ENCODE assay signal across 8 mouse cellular contexts in the genomic region with DNA sequence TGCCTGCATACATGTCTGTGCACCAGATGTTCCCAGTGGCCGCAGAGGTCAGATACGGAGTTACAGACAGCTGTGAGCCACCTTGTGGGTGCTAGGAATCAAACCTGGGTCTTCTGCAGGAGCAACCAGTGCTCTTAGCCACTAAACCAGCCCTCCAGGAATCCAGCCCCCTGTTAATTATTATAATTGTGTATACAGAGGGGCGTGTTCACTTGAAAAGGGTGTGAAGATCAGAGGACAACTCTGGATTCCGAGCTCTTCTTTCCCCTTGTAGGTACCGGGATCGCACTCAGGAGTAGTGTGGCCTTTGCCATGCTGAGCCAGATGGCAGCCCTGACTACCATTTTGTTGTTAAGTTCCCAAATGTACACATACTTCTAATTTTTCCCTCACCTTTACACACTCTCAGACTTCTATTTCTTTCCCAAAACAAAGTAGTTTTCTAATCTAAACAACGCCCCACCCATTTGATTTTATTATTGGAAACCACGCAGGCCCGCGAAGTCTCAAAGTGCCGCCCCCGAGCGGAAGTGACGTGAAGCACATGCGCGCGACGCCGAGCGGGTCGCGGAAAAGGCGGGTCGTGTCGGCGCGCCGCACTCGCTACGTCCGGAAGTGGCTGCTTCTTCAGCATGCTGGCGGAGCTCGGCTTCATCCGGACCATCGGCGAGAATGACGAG. TPM values are rescaled to one million over a fixed set of nuclear protein-coding genes. Genes with fewer than 3 reads are reported as not detected.
DNase-seq lines count a peak whose midpoint lies in the region; ATAC-seq and TF ChIP-seq lines count a peak whose summit lies in the region.

A gene (plus strand): TSS at position 492 of the 680 bp plus-strand sequence.

- in situ Hi-C loops in Patski (cut with MboI; ENCODE audit: low pct_unique_long_range_greater_than_20kb) = no loop called here

- peak; percentile 71 for ATAC-seq in Patski
- ATAC-seq in hindbrain, embryonic 13.5 days (ENCODE audit: low FRiP score) = peak; percentile 90

- CTCF ChIA-PET in Patski (lab: Charles Lee) = interaction anchor here (0.8 kb wide), 2 partner anchors 9 kb away, joined by 3 read pairs; no protein-coding TSS in a partner anchor

- peaks cover 9% of the 10 kb centered on the region for H3K27me3 ChIP-seq in Patski
- H3K27me3 ChIP-seq in hindbrain, embryonic 13.5 days = 0 out of 2 replicates have a peak, but pooled peaks cover 4% of the 10 kb centered on the region

- WGBS in hindbrain, embryonic 13.5 days = 2% methylated on average over 37 of the region's 37 CpGs

- no peak for TF ChIP-seq CTCF in Patski (IDR thresholded peaks at IDR 0.05)

- H3K27ac ChIP-seq in hindbrain, embryonic 13.5 days = peak within 1 kb of the TSS; percentile 85

- peak within 1 kb of the TSS; percentile 93 for H3K4me3 ChIP-seq in hindbrain, embryonic 13.5 days

- POLR2A ChIA-PET in Patski (lab: Charles Lee) = no interaction called here

- peaks cover 18% of the 10 kb centered on the region for H3K4me1 ChIP-seq in hindbrain, embryonic 13.5 days (replicated peaks)

- H3K4me2 ChIP-seq in hindbrain, embryonic 13.5 days = peak within 1 kb of the TSS; percentile 95

- peaks cover 20% of the 10 kb centered on the region for H3K36me3 ChIP-seq in hindbrain, embryonic 13.5 days

- DNase-seq in Patski (ENCODE audit: low read depth, low spot score) = peak; percentile 39
- peak; percentile 93 to 95 for DNase-seq in cerebellum, postnatal 14 days
- peak; percentile 82 to 89 for DNase-seq in frontal cortex, postnatal 14 days (ENCODE audit: low spot score in 2 of 2)
- DNase-seq in layer of hippocampus, postnatal 25 days (ENCODE audit: extremely low spot score in 1 of 2, low spot score in 1 of 2) = peak; percentile 92
- peak; percentile 93 for DNase-seq in lung, postnatal 25 days (ENCODE audit: low spot score)
- peak; percentile 93 for DNase-seq in retina, embryonic 14.5 days (ENCODE audit: low spot score)
- DNase-seq in thymus, postnatal 4 days = peak; percentile 96

- H3K9ac ChIP-seq in hindbrain, embryonic 13.5 days = peak within 1 kb of the TSS; percentile 90

- no peaks in the 10 kb centered on the region for H3K9me3 ChIP-seq in hindbrain, embryonic 13.5 days

RNA-seq across cellular contexts. Expression of the gene that starts here (rescaled TPM):
- 53.2 TPM for polyA plus RNA-seq in Patski (2021)
- polyA plus RNA-seq in hindbrain, embryonic 13.5 days (2015; fragmentation: Nextera tagmentation; extraction: Ambion mirVana) = 37.3 and 38.0 TPM in 2 replicates
- total RNA-seq in layer of hippocampus, postnatal 25 days (2021) = 10 to 100 TPM; 26.8 to 32.6 TPM

Comparison
In these comparisons a context has a peak if more than half of its experiments do, and no peak if none do; other contexts are left out.
1. Peak in every context shown above with its lines: DNase-seq, ATAC-seq, H3K4me3 ChIP-seq and H3K27ac ChIP-seq.
2. DNase-seq: peak in every context shown above with its lines; median percentile 96 in thymus, postnatal 4 days; 94 in cerebellum, postnatal 14 days; 93 in lung, postnatal 25 days; 93 in retina, embryonic 14.5 days; 92 in layer of hippocampus, postnatal 25 days; 86 in frontal cortex, postnatal 14 days; 39 in Patski.